Mouse (Mus musculus): ENCODE data around the gene Sox10. TPM values are rescaled to one million over a fixed set of nuclear protein-coding genes. Genes with fewer than 3 reads are reported as not detected.

The Sox10 gene
- polyA plus RNA-seq, 1 experiment from 2014 or later = 9.5 TPM

DNA sequence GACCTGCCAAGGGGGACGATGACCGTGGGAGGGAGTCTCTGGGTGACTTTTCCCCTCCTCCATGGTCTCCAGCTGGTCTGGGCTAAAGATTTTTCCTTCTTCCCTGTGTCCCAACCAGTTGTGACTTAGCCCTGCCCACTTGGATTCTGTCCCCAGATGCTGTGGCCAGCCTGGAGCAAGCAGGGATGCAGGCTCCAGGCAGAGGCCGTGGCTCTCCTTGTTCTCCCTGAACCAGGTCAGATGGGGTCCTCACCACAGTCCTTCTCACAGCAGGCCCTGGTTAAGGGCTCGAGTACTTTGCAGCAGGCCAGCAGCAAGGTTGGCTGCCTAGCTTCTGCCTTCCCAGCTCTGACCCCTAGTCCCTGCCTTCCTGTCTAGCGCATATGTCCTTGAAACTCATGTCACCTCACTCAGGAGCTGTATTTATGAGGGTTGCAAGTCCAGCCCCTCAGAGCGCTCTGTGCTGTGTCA, 31.8 kb downstream of the Sox10 start:
- 87% methylated on average over 6 of the region's 6 CpGs for WGBS
- no peak overlapping the region for H3K27ac ChIP-seq (ENCODE audit: low read depth, low read length)
- H3K4me2 ChIP-seq (ENCODE audit: low read length) = no peak overlapping the region
- peaks cover 26% of the 10 kb centered on the region for H3K36me3 ChIP-seq (ENCODE audit: control insufficient read depth, insufficient read depth, low read length)
- no peak overlapping the region for H3K4me3 ChIP-seq (ENCODE audit: low read length)
- ATAC-seq = no peak
- no peaks in the 10 kb centered on the region; the same call in 1 of the 2 replicates for H3K9me3 ChIP-seq (ENCODE audit: control insufficient read depth, low read length)
- no peak overlapping the region for H3K9ac ChIP-seq (ENCODE audit: low read depth, low read length)
- no peaks in the 10 kb centered on the region for H3K27me3 ChIP-seq (replicated peaks; ENCODE audit: control insufficient read depth, insufficient read depth, low read length)
- no peaks in the 10 kb centered on the region for H3K4me1 ChIP-seq (ENCODE audit: control insufficient read depth, insufficient read depth, low read depth, low read length)

DNA sequence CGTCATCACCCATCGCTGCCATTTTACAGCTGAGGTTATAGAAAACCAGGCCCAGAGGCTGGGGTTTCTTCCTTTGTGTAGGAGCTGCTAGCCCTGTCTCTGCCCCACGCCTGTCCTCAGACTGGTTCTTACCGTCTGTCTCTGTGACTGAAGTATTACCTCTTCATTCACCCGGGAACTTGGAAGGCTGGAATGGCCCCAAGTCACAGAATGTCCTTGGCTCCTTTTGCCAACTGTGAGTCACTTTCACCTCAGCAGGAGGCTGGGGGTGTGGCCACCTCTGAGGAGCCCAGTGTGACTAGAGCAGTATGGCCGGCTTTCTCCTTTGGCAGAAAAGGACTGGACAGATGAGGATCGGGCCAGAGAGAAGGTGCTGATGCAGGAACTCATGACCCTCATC, 33.6 kb downstream of the Sox10 start:
- H3K27me3 ChIP-seq (replicated peaks; ENCODE audit: control insufficient read depth, insufficient read depth, low read length) = no peaks in the 10 kb centered on the region

DNA sequence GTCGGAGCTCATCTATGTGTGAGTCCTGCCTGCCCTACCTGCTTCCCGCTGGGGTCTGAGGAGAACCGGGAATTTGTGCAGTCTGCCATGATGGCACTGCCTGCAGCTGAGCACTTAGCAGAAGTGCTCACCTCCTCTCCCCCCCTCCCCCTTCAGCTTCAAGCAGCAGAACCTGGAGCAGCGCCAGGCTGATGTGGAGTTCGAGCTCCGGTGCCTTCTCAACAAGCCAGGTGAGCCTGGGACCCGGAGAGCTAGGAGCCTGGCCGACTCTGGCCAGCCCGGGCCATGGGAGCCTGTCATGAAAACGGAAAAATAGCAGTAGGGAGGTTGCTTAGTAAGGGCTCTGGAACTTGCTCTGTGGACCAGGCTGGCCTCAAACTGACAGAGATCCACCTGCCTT, 34.3 kb downstream of the Sox10 start:
- 84% methylated on average over 10 of the region's 10 CpGs for WGBS
- Histone ChIP-seq H3K4me2 (ENCODE audit: low read length) (no peak overlapping the region), H3K27ac (ENCODE audit: low read depth, low read length) (no peak overlapping the region), H3K36me3 (ENCODE audit: control insufficient read depth, insufficient read depth, low read length) (peaks cover 45% of the 10 kb centered on the region), H3K4me3 (ENCODE audit: low read length) (no peak overlapping the region), H3K4me1 (ENCODE audit: control insufficient read depth, insufficient read depth, low read depth, low read length) (no peaks in the 10 kb centered on the region), H3K9me3 (ENCODE audit: control insufficient read depth, low read length) (no peaks in the 10 kb centered on the region; the same call in 1 of the 2 replicates), H3K9ac (ENCODE audit: low read depth, low read length) (no peak overlapping the region), H3K27me3 (replicated peaks; ENCODE audit: control insufficient read depth, insufficient read depth, low read length) (no peaks in the 10 kb centered on the region)
- no peak for ATAC-seq

More for the DNA sequence above, 33.6 kb downstream of the Sox10 start:
- no peaks in the 10 kb centered on the region; the same call in 1 of the 2 replicates for H3K9me3 ChIP-seq (ENCODE audit: control insufficient read depth, low read length)
- no peaks in the 10 kb centered on the region for H3K4me1 ChIP-seq (ENCODE audit: control insufficient read depth, insufficient read depth, low read depth, low read length)
- H3K4me3 ChIP-seq (ENCODE audit: low read length) = no peak overlapping the region
- H3K36me3 ChIP-seq (ENCODE audit: control insufficient read depth, insufficient read depth, low read length) = peaks cover 41% of the 10 kb centered on the region
- H3K27ac ChIP-seq (ENCODE audit: low read depth, low read length) = no peak overlapping the region
- ATAC-seq = no peak
- H3K9ac ChIP-seq (ENCODE audit: low read depth, low read length) = no peak overlapping the region
- 68% methylated on average over 7 of the region's 7 CpGs for WGBS
- no peak overlapping the region for H3K4me2 ChIP-seq (ENCODE audit: low read length)

DNA sequence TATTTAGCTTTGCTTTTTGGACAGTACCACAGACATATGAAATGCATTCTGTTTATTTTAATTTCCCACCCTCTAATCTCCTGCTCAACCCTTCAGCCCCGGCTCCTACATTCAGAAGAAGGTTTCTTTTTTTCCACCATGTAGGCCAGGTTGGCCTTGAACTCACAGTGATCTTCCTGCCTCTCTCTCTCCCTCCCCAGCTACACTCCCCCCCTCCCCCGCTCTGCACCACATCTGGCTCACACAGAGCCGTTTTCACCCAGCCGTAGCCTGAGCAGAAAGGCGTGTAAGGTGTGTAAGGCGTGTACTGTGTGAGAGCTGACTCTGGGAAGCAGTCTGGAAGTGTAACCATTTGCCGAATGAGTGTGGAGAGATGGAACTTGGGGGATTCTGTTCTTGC, 35.7 kb downstream of the Sox10 start:
- Histone ChIP-seq H3K27me3 (replicated peaks; ENCODE audit: control insufficient read depth, insufficient read depth, low read length) (no peaks in the 10 kb centered on the region), H3K27ac (ENCODE audit: low read depth, low read length) (no peak overlapping the region), H3K4me3 (ENCODE audit: low read length) (no peak overlapping the region), H3K9ac (ENCODE audit: low read depth, low read length) (no peak overlapping the region), H3K4me2 (ENCODE audit: low read length) (no peak overlapping the region), H3K4me1 (ENCODE audit: control insufficient read depth, insufficient read depth, low read depth, low read length) (no peaks in the 10 kb centered on the region), H3K36me3 (ENCODE audit: control insufficient read depth, insufficient read depth, low read length) (peaks cover 54% of the 10 kb centered on the region), H3K9me3 (ENCODE audit: control insufficient read depth, low read length) (no peaks in the 10 kb centered on the region; the same call in 1 of the 2 replicates)
- no peak for ATAC-seq
- WGBS = 84% methylated on average over 7 of the region's 7 CpGs

DNA sequence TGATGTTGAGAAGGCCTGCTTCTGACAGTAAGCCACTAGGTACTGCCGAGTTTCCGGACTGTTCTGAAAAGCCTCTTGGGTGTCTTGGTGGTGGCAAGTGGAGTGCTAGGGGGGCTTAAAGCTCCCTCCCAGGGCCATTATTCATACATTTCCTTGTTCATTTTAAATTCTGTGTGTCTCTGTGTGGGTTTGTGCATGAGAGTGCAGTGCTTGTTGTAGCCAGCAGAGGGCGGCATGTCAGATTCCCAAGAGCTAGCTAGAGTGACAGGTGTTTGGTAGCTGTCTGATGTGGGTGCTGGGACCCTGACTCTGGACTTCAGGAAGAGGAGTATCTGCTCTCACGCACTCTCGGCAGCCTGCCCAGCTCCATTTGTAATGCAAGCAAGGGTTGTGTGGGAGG, 36.8 kb downstream of the Sox10 start:
- Histone ChIP-seq H3K4me3 (ENCODE audit: low read length) (no peak overlapping the region), H3K27me3 (replicated peaks; ENCODE audit: control insufficient read depth, insufficient read depth, low read length) (no peaks in the 10 kb centered on the region), H3K9me3 (ENCODE audit: control insufficient read depth, low read length) (no peaks in the 10 kb centered on the region; the same call in 1 of the 2 replicates), H3K4me2 (ENCODE audit: low read length) (no peak overlapping the region), H3K9ac (ENCODE audit: low read depth, low read length) (no peak overlapping the region), H3K27ac (ENCODE audit: low read depth, low read length) (no peak overlapping the region), H3K4me1 (ENCODE audit: control insufficient read depth, insufficient read depth, low read depth, low read length) (no peaks in the 10 kb centered on the region), H3K36me3 (ENCODE audit: control insufficient read depth, insufficient read depth, low read length) (peaks cover 47% of the 10 kb centered on the region)
- WGBS = 96% methylated on average over 5 of the region's 5 CpGs
- ATAC-seq = no peak

DNA sequence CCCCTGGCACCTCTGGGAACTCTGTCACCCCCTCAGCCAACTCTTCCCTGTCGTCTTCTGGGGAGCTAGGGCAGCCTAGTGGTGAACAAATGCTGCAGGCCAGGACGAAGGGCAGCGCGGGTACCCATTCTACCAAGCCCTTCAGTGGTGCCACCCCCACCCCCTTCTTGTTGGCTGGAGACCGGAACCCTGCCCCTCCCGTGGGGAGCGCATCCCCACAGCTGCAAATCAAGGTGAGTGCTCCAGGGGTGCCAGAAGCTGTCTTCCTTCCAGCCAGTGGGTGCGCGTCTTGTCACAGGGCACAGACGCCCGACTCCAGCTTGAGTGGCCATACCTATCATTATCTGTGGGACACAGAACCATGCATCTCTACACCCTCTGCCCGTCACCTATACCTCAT, 37.9 kb downstream of the Sox10 start:
- H3K9ac ChIP-seq (ENCODE audit: low read depth, low read length) = no peak overlapping the region
- ATAC-seq = no peak
- no peak overlapping the region for H3K27ac ChIP-seq (ENCODE audit: low read depth, low read length)
- no peak overlapping the region for H3K4me3 ChIP-seq (ENCODE audit: low read length)
- H3K4me2 ChIP-seq (ENCODE audit: low read length) = no peak overlapping the region
- 92% methylated on average over 12 of the region's 12 CpGs for WGBS
- H3K27me3 ChIP-seq (replicated peaks; ENCODE audit: control insufficient read depth, insufficient read depth, low read length) = no peaks in the 10 kb centered on the region
- H3K36me3 ChIP-seq (ENCODE audit: control insufficient read depth, insufficient read depth, low read length) = peaks cover 46% of the 10 kb centered on the region
- no peaks in the 10 kb centered on the region; the same call in 1 of the 2 replicates for H3K9me3 ChIP-seq (ENCODE audit: control insufficient read depth, low read length)
- no peaks in the 10 kb centered on the region for H3K4me1 ChIP-seq (ENCODE audit: control insufficient read depth, insufficient read depth, low read depth, low read length)

DNA sequence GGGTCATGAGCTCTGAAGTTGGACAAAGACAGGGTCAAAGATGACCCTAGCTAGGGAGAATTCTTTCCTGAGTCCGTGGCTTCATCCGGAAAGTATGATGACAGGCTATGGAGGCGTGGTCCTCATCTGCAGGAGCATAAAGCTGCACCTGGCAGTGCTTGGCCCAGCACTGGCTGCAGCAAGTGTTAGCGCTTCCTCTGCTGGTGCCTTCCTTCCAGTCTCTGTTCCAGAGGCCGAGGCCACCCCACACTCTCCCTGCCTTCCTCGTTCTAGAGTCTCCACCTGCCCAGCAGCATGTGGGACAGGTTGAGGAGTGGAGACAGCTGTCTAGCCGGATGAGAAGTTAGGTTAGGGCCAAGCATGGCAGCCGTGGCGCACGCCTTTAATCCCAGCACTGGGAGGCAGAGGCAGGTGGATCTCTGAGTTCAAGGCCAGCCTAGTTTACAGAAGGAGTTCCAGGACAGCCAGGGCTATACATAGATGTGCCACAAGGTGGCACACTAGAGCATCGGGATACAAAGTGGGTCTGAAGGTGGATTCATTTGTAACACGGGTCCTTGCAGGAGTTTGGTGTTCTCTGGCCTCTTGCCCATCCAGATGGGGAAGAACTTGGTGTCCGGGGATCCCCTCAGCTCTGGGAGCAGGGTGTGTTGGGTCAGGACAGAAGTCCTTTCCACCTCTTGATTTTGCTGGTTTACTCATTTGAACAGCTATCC, 38.7 kb downstream of the Sox10 start:
- Histone ChIP-seq H3K27ac (ENCODE audit: low read depth, low read length) (no peak overlapping the region), H3K4me3 (ENCODE audit: low read length) (no peak overlapping the region), H3K9ac (ENCODE audit: low read depth, low read length) (no peak overlapping the region), H3K36me3 (ENCODE audit: control insufficient read depth, insufficient read depth, low read length) (peaks cover 49% of the 10 kb centered on the region), H3K4me1 (ENCODE audit: control insufficient read depth, insufficient read depth, low read depth, low read length) (no peaks in the 10 kb centered on the region), H3K27me3 (replicated peaks; ENCODE audit: control insufficient read depth, insufficient read depth, low read length) (no peaks in the 10 kb centered on the region), H3K4me2 (ENCODE audit: low read length) (no peak overlapping the region), H3K9me3 (ENCODE audit: control insufficient read depth, low read length) (no peaks in the 10 kb centered on the region; the same call in 1 of the 2 replicates)
- WGBS = 82% methylated on average over 13 of the region's 13 CpGs
- ATAC-seq = no peak

DNA sequence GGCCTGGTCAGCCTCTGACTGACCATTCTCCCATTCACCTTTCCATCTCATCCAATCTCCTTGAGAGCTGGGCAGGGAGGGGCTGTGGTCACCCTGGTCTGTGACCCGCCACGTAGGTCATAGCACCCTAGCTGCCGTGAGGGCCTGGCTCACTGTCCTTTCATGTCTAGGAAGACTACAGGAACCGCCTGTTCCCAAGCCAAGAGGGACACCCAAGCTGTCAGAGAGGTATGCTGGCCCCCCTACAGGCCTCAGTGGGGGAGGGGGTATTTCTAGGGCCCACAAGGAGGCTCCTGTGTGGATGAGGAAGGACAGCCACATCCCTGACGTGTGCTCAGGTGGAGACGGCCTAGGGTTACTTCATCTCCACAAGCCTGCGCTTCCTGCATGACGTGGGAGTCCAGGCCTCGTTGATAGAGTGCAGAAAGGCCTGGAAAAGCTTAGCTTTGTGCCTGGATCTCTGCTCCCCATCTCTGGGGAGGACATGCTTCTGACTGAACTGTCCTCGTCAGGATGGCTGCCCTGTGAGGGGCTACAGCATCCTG, 40.6 kb downstream of the Sox10 start:
- Histone ChIP-seq H3K4me1 (ENCODE audit: control insufficient read depth, insufficient read depth, low read depth, low read length) (no peaks in the 10 kb centered on the region), H3K36me3 (ENCODE audit: control insufficient read depth, insufficient read depth, low read length) (peaks cover 43% of the 10 kb centered on the region), H3K4me2 (ENCODE audit: low read length) (no peak overlapping the region), H3K4me3 (ENCODE audit: low read length) (no peak overlapping the region), H3K9ac (ENCODE audit: low read depth, low read length) (no peak overlapping the region), H3K9me3 (ENCODE audit: control insufficient read depth, low read length) (no peaks in the 10 kb centered on the region; the same call in 1 of the 2 replicates), H3K27ac (ENCODE audit: low read depth, low read length) (no peak overlapping the region), H3K27me3 (replicated peaks; ENCODE audit: control insufficient read depth, insufficient read depth, low read length) (no peaks in the 10 kb centered on the region)
- WGBS = 86% methylated on average over 10 of the region's 10 CpGs
- ATAC-seq = no peak

DNA sequence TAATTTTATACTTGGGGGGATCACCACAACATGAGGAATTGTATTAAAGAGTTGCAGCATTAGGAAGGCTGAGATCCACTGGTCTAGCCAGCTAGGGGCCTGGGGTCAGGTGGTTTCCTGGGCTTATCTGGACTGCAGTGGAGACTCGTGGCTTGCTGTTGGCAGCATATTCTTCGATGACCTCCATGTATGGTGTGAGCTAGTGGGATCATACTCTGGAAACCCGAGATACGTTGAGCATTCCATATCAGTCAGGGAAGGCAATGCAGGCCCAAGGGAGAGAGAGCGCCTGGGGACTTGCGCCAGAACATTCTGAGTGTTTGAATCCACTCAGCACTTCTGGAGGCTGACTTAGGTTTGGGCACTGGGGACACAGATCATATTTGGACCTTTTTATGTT, 41.3 kb downstream of the Sox10 start:
- H3K27ac ChIP-seq (ENCODE audit: low read depth, low read length) = no peak overlapping the region
- H3K4me1 ChIP-seq (ENCODE audit: control insufficient read depth, insufficient read depth, low read depth, low read length) = no peaks in the 10 kb centered on the region
- H3K9ac ChIP-seq (ENCODE audit: low read depth, low read length) = no peak overlapping the region
- 89% methylated on average over 6 of the region's 6 CpGs for WGBS
- H3K4me3 ChIP-seq (ENCODE audit: low read length) = no peak overlapping the region
- no peaks in the 10 kb centered on the region for H3K27me3 ChIP-seq (replicated peaks; ENCODE audit: control insufficient read depth, insufficient read depth, low read length)
- H3K4me2 ChIP-seq (ENCODE audit: low read length) = no peak overlapping the region
- no peak for ATAC-seq
- H3K36me3 ChIP-seq (ENCODE audit: control insufficient read depth, insufficient read depth, low read length) = peaks cover 43% of the 10 kb centered on the region
- H3K9me3 ChIP-seq (ENCODE audit: control insufficient read depth, low read length) = no peaks in the 10 kb centered on the region; the same call in 1 of the 2 replicates
